In genomic region chr9:25143950-25144349, GRCm38 (mm10) we compare ENCODE assay signal across 31 mouse cellular contexts. TPM values are rescaled to one million over a fixed set of nuclear protein-coding genes. Genes with fewer than 3 reads are reported as not detected.
DNase-seq lines count a peak whose midpoint lies in the region; ATAC-seq and TF ChIP-seq lines count a peak whose summit lies in the region.
"Had no signal": no experiment of that assay in that cellular context is flagged by ENCODE, and none has a peak within 500 bp of the region (broad histone marks: within the 10 kb centered on the region; RNA-seq: fewer than 3 reads in every experiment).

No protein-coding gene starts in this region.

- ATAC-seq in liver, embryonic 12.5 days = peak; percentile 59; the same call in 1 of the 2 replicates
- ATAC-seq in megakaryocyte-erythroid progenitor cell, adult 5-6 weeks (replicated peaks; ENCODE audit: low FRiP score, low TSS enrichment, poor library complexity, severe bottlenecking) = peak; percentile 58
- no peak for ATAC-seq in erythroid progenitor cell, adult 5-6 weeks (replicated peaks; ENCODE audit: low FRiP score, poor library complexity, severe bottlenecking)
- ATAC-seq: activated CD4-positive, CD25-positive, alpha-beta regulatory T cell, adult 4 months; forebrain, embryonic 15.5 days had no signal

- H3K9me3 ChIP-seq in MEL (replicated peaks; ENCODE audit: insufficient read depth, low read length) = no peaks in the 10 kb centered on the region
- no peaks in the 10 kb centered on the region for H3K9me3 ChIP-seq in liver, embryonic 12.5 days (replicated peaks)
- H3K9me3 ChIP-seq: embryonic facial prominence, embryonic 12.5 days; embryonic facial prominence, embryonic 15.5 days; forebrain, embryonic 12.5 days; forebrain, embryonic 15.5 days; hindbrain, embryonic 12.5 days; hindbrain, embryonic 15.5 days had no signal

- H3K27ac ChIP-seq in liver, adult 2 months (replicated peaks; ENCODE audit: insufficient read depth, low read depth, low read length) = no peak overlapping the region
- H3K27ac ChIP-seq in MEL (ENCODE audit: control insufficient read depth, low read depth, low read length) = peak overlapping the region; percentile 32; the same call in 1 of the 2 replicates
- H3K27ac ChIP-seq in liver, embryonic 12.5 days = peak overlapping the region; percentile 30; the same call in 1 of the 2 replicates
- H3K27ac ChIP-seq: embryonic facial prominence, embryonic 12.5 days; embryonic facial prominence, embryonic 15.5 days; forebrain, embryonic 12.5 days; forebrain, embryonic 15.5 days; hindbrain, embryonic 12.5 days; hindbrain, embryonic 15.5 days had no signal

- TF ChIP-seq CTCF in liver, adult 2 months (IDR thresholded peaks at IDR 0.05; ENCODE audit: low read depth, low read length) = no peak
- no peak for TF ChIP-seq CTCF in MEL (IDR thresholded peaks at IDR 0.05 in 2 of 3, conservative IDR thresholded peaks at IDR 0.05 in 1 of 3; ENCODE audit: control insufficient read depth in 1 of 3, insufficient read depth in 1 of 3, low read depth in 2 of 3, low read length in 3 of 3, poor library complexity in 1 of 3, severe bottlenecking in 1 of 3)

- peaks cover 11% of the 10 kb centered on the region; the same call in 1 of the 2 replicates for H3K79me2 ChIP-seq in liver, adult 2 months (ENCODE audit: control insufficient read depth, insufficient read depth, low read length)
- peaks cover 22% of the 10 kb centered on the region for H3K79me2 ChIP-seq in MEL (ENCODE audit: control insufficient read depth, insufficient read depth, low read length, poor library complexity)

- TF ChIP-seq POLR2A in liver, adult 2 months (IDR thresholded peaks at IDR 0.05; ENCODE audit: extremely low read depth, insufficient read depth, low read length) = no peak
- no peak for TF ChIP-seq POLR2A in MEL (IDR thresholded peaks at IDR 0.05; ENCODE audit: control insufficient read depth in 1 of 2, insufficient read depth in 1 of 2, low read depth in 1 of 2, low read length in 2 of 2, poor library complexity in 1 of 2)

- no peak overlapping the region for H3K4me3 ChIP-seq in liver, adult 2 months (ENCODE audit: insufficient read depth, low read depth, low read length)
- H3K4me3 ChIP-seq in MEL (ENCODE audit: control insufficient read depth in 1 of 2, insufficient read depth in 1 of 2, low read depth in 2 of 2, low read length in 2 of 2) = no peak overlapping the region
- no peak overlapping the region for H3K4me3 ChIP-seq in liver, embryonic 12.5 days
- H3K4me3 ChIP-seq: embryonic facial prominence, embryonic 12.5 days; embryonic facial prominence, embryonic 15.5 days; forebrain, embryonic 12.5 days; forebrain, embryonic 15.5 days; hindbrain, embryonic 12.5 days; hindbrain, embryonic 15.5 days had no signal

- H3K9ac ChIP-seq in liver, adult 2 months (ENCODE audit: low read depth, low read length) = no peak overlapping the region
- no peak overlapping the region for H3K9ac ChIP-seq in MEL (ENCODE audit: control insufficient read depth, low read depth, low read length, poor library complexity, severe bottlenecking)
- no peak overlapping the region for H3K9ac ChIP-seq in liver, embryonic 12.5 days
- H3K9ac ChIP-seq: embryonic facial prominence, embryonic 12.5 days; embryonic facial prominence, embryonic 15.5 days; forebrain, embryonic 12.5 days; forebrain, embryonic 15.5 days; hindbrain, embryonic 12.5 days; hindbrain, embryonic 15.5 days had no signal

- peak; percentile 38 to 54; a peak in 2 of 4 replicates for TF ChIP-seq EP300 in MEL (IDR thresholded peaks at IDR 0.05; ENCODE audit: low read depth in 1 of 2, low read length in 2 of 2)

- DNase-seq in liver, adult 2 months (ENCODE audit: extremely low read depth, low read depth, low spot score) = peak; percentile 71
- DNase-seq in liver (no peak), MEL (ENCODE audit: low read depth, low spot score) (peak; percentile 53)
- no peak for DNase-seq in cerebellum, postnatal 4 days (ENCODE audit: low spot score in 2 of 2)
- DNase-seq: adrenal gland, postnatal 10 days; adrenal gland, postnatal 36 days; B cell, adult 2 months; cerebellum, adult 18-20 months; cerebellum, adult 9-10 months; cerebellum, postnatal 14 days; gastrocnemius, postnatal 10 days; heart, adult 11 months had no signal

- peaks cover 6% of the 10 kb centered on the region for H3K4me1 ChIP-seq in liver, adult 2 months (ENCODE audit: control insufficient read depth, insufficient read depth, low read length)
- peaks cover 20 to 52% of the 10 kb centered on the region in 2 experiments for H3K4me1 ChIP-seq in MEL (ENCODE audit: control insufficient read depth in 1 of 2, insufficient read depth in 2 of 2, low read length in 2 of 2)
- peaks cover 54% of the 10 kb centered on the region for H3K4me1 ChIP-seq in liver, embryonic 12.5 days

- no peak overlapping the region; the same call in 1 of the 2 replicates for H3K4me2 ChIP-seq in liver, embryonic 12.5 days
- H3K4me2 ChIP-seq: embryonic facial prominence, embryonic 12.5 days; embryonic facial prominence, embryonic 15.5 days; forebrain, embryonic 12.5 days; forebrain, embryonic 15.5 days; heart, embryonic 11.5 days; hindbrain, embryonic 12.5 days; hindbrain, embryonic 15.5 days had no signal

- TF ChIP-seq RAD21 in MEL (IDR thresholded peaks at IDR 0.05; ENCODE audit: low read depth, low read length) = no peak

- no peaks in the 10 kb centered on the region for H3K36me3 ChIP-seq in liver, adult 2 months (ENCODE audit: control insufficient read depth, insufficient read depth, low read length)
- H3K36me3 ChIP-seq in MEL (ENCODE audit: control insufficient read depth in 1 of 2, insufficient read depth in 2 of 2, low read length in 2 of 2) = peaks cover 0 to 73% of the 10 kb centered on the region in 2 experiments; a peak in 2 of 4 replicates
- peaks cover 6% of the 10 kb centered on the region; the same call in 1 of the 2 replicates for H3K36me3 ChIP-seq in liver, embryonic 12.5 days
- H3K36me3 ChIP-seq: embryonic facial prominence, embryonic 12.5 days; embryonic facial prominence, embryonic 15.5 days; forebrain, embryonic 12.5 days; forebrain, embryonic 15.5 days; hindbrain, embryonic 12.5 days; hindbrain, embryonic 15.5 days had no signal

- H3K27me3 ChIP-seq in liver, adult 2 months (ENCODE audit: control insufficient read depth, insufficient read depth, low read length) = no peaks in the 10 kb centered on the region
- H3K27me3 ChIP-seq in MEL (ENCODE audit: control insufficient read depth in 1 of 2, insufficient read depth in 2 of 2, low read length in 2 of 2) = no peaks in the 10 kb centered on the region
- no peaks in the 10 kb centered on the region for H3K27me3 ChIP-seq in liver, embryonic 12.5 days (replicated peaks)
- H3K27me3 ChIP-seq: embryonic facial prominence, embryonic 12.5 days; embryonic facial prominence, embryonic 15.5 days; forebrain, embryonic 12.5 days; forebrain, embryonic 15.5 days; hindbrain, embryonic 12.5 days; hindbrain, embryonic 15.5 days had no signal

TF ChIP-seq in MEL, 35 proteins besides CTCF, POLR2A, EP300 and RAD21 (continues in another document):
- TF ChIP-seq ZNF384 (IDR thresholded peaks at IDR 0.05; ENCODE audit: low read depth, low read length) = peak; percentile 28; the same call in 1 of the 2 replicates
- TF ChIP-seq CHD2 (IDR thresholded peaks at IDR 0.05; ENCODE audit: low read length) = no peak
- no peak for TF ChIP-seq ELF1 (IDR thresholded peaks at IDR 0.05; ENCODE audit: low read depth, low read length)
- TF ChIP-seq TBP (IDR thresholded peaks at IDR 0.05; ENCODE audit: low read depth, low read length) = no peak
- 0 out of 2 replicates have a peak, but pooled peaks have one; percentile 35 for TF ChIP-seq SIN3A (IDR thresholded peaks at IDR 0.05; ENCODE audit: low read length)
- TF ChIP-seq NELFE (IDR thresholded peaks at IDR 0.05; ENCODE audit: low read depth, low read length) = no peak
- peak; percentile 68 for TF ChIP-seq GATA1 (IDR thresholded peaks at IDR 0.05; ENCODE audit: low read depth, low read length)
- peak; percentile 32; the same call in 1 of the 2 replicates for TF ChIP-seq RCOR1 (IDR thresholded peaks at IDR 0.05; ENCODE audit: low read depth, low read length)
- no peak for TF ChIP-seq POLR2AphosphoS2 (IDR thresholded peaks at IDR 0.05; ENCODE audit: low read length)
- TF ChIP-seq TCF12 (IDR thresholded peaks at IDR 0.05; ENCODE audit: low read depth, low read length) = 0 out of 2 replicates have a peak, but pooled peaks have one; percentile 32
- no peak for TF ChIP-seq JUND (IDR thresholded peaks at IDR 0.05; ENCODE audit: low read depth, low read length)
- TF ChIP-seq GABPA (IDR thresholded peaks at IDR 0.05; ENCODE audit: low read depth, low read length) = no peak
- TF ChIP-seq MEF2A (IDR thresholded peaks at IDR 0.05; ENCODE audit: extremely low read depth, insufficient replicate concordance, low read depth, low read length, poor library complexity, severe bottlenecking) = no peak
- TF ChIP-seq HCFC1 (IDR thresholded peaks at IDR 0.05; ENCODE audit: low read depth, low read length) = no peak
- no peak for TF ChIP-seq ZMIZ1 (IDR thresholded peaks at IDR 0.05; ENCODE audit: low read depth, low read length)

RNA-seq across cellular contexts. Expression of gene Herpud2, which starts 7.7 kb away (rescaled TPM):
- 11.5 and 14.9 TPM in 2 replicates for total RNA-seq in liver, adult 2 months (2014; rRNA removed)
- polyA plus RNA-seq in liver, adult 2 months (2012; rRNA removed) = 17.6 and 19.9 TPM in 2 replicates
- 4.3 and 5.5 TPM in 2 replicates for total RNA-seq in MEL (2012; rRNA removed)
- polyA plus RNA-seq in MEL (2012; ENCODE audit: insufficient read depth in 1 of 2, insufficient read length in 2 of 2, low read depth in 1 of 2, low replicate concordance in 2 of 2, missing spikeins in 1 of 2) = 10 to 100 TPM in 1 of 2 experiments, not detected in 1; 17.2 TPM
- polyA plus RNA-seq in liver, embryonic 12.5 days (2016; fragmentation: Nextera tagmentation; extraction: Ambion mirVana) = 24.7 and 24.9 TPM in 2 replicates
- 26.4 and 28.0 TPM in 2 replicates for total RNA-seq in megakaryocyte-erythroid progenitor cell, adult 5-6 weeks (2014; fragmentation: Nextera tagmentation)
- 12.6 and 13.9 TPM in 2 replicates for total RNA-seq in megakaryocyte-erythroid progenitor cell, adult 5-6 weeks (2017)
- total RNA-seq in erythroid progenitor cell, adult 5-6 weeks (2015; ENCODE audit: low replicate concordance) = 27.0 and 38.6 TPM in 2 replicates
- 22.3 and 26.6 TPM in 2 replicates for total RNA-seq in erythroid progenitor cell, adult 5-6 weeks (2017; ENCODE audit: low replicate concordance)

RNA-seq across cellular contexts. Expression of gene Gm10181, which starts 54.7 kb away (rescaled TPM):
- total RNA-seq in liver, adult 2 months (2014; rRNA removed) = not detected in 2 replicates
- not detected in 2 replicates for polyA plus RNA-seq in liver, adult 2 months (2012; rRNA removed)
- not detected in 2 replicates for total RNA-seq in MEL (2012; rRNA removed)
- polyA plus RNA-seq in MEL (2012; ENCODE audit: insufficient read depth in 1 of 2, insufficient read length in 2 of 2, low read depth in 1 of 2, low replicate concordance in 2 of 2, missing spikeins in 1 of 2) = not detected
- polyA plus RNA-seq in liver, embryonic 12.5 days (2016; fragmentation: Nextera tagmentation; extraction: Ambion mirVana) = not detected in 2 replicates
- total RNA-seq in megakaryocyte-erythroid progenitor cell, adult 5-6 weeks (2014; fragmentation: Nextera tagmentation) = not detected in 2 replicates
- not detected in 2 replicates for total RNA-seq in megakaryocyte-erythroid progenitor cell, adult 5-6 weeks (2017)
- total RNA-seq in erythroid progenitor cell, adult 5-6 weeks (2015; ENCODE audit: low replicate concordance) = not detected in 2 replicates
- not detected in 2 replicates for total RNA-seq in erythroid progenitor cell, adult 5-6 weeks (2017; ENCODE audit: low replicate concordance)
- total RNA-seq: adrenal gland, adult 18-20 months; adrenal gland, postnatal 10 days; adrenal gland, postnatal 36 days; common myeloid progenitor, adult 5-6 weeks; gastrocnemius, postnatal 10 days; gastrocnemius, postnatal 4 days; heart, adult 8-10 months; heart, postnatal 25 days; hematopoietic stem cell, adult 5-6 weeks had no signal
- polyA plus RNA-seq: activated CD4-positive, CD25-positive, alpha-beta regulatory T cell, adult 4 months; embryonic facial prominence, embryonic 12.5 days; embryonic facial prominence, embryonic 15.5 days; forebrain, embryonic 12.5 days; forebrain, embryonic 15.5 days; heart, embryonic 11.5 days; heart, embryonic 14.5 days; heart, postnatal 0 days; hindbrain, embryonic 12.5 days; hindbrain, embryonic 15.5 days had no signal

Comparison
In these comparisons a context has a peak if more than half of its experiments do, and no peak if none do; other contexts are left out.
1. DNase-seq: peak in liver, adult 2 months (single experiment) and MEL (single experiment); none in liver (single experiment) and cerebellum, postnatal 4 days (0 of 2).